ENCODE assay signal across 8 mouse cellular contexts in genomic region chr9:99568023-99568346, GRCm38 (mm10). TPM values are rescaled to one million over a fixed set of nuclear protein-coding genes. Genes with fewer than 3 reads are reported as not detected.
A peak's percentile ranks its signal among the peaks of the same experiment; 100 is the strongest.
DNase-seq lines count a peak whose midpoint lies in the region; ATAC-seq and TF ChIP-seq lines count a peak whose summit lies in the region.

No protein-coding gene starts in this region.

- H3K9me3 ChIP-seq in intestine, postnatal 0 days (ENCODE audit: control insufficient read depth), result no peaks in the 10 kb centered on the region

- H3K79me2 ChIP-seq in heart, adult 2 months (replicated peaks; ENCODE audit: control insufficient read depth, insufficient read depth, low read length), result peaks cover 5% of the 10 kb centered on the region

- ATAC-seq in intestine, postnatal 0 days, result no peak

- peak overlapping the region; percentile 55 for H3K4me3 ChIP-seq in heart, adult 2 months
- peak overlapping the region; percentile 92 for H3K4me3 ChIP-seq in thymus, adult 2 months (ENCODE audit: control insufficient read depth, insufficient read depth, low read length)
- peak overlapping the region; percentile 87 for H3K4me3 ChIP-seq in intestine, postnatal 0 days (ENCODE audit: low read depth, low read length)

- TF ChIP-seq EP300 in heart, adult 2 months (IDR thresholded peaks at IDR 0.05; ENCODE audit: insufficient read depth, low read depth, low read length), result no peak

- peak overlapping the region; percentile 92 for H3K9ac ChIP-seq in heart, adult 2 months (ENCODE audit: low read depth, low read length)
- peak overlapping the region; percentile 75 for H3K9ac ChIP-seq in intestine, postnatal 0 days (ENCODE audit: low read depth, low read length)

- peak overlapping the region; percentile 96 for H3K27ac ChIP-seq in heart, adult 2 months
- no peak overlapping the region for H3K27ac ChIP-seq in thymus, adult 2 months (ENCODE audit: control insufficient read depth, insufficient read depth, low read length)
- peak overlapping the region; percentile 94 for H3K27ac ChIP-seq in intestine, postnatal 0 days (ENCODE audit: low read depth, low read length)

- no peak for DNase-seq in heart, adult 2 months
- DNase-seq in heart, postnatal 4 days, result no peak
- DNase-seq in thymus, adult 2 months, result peak; percentile 4
- no peak for DNase-seq in thymus, postnatal 25 days
- peak; percentile 45 for DNase-seq in naive thymus-derived CD4-positive, alpha-beta T cell, adult 2 months (ENCODE audit: low read depth)
- no peak for DNase-seq in MN1 (ENCODE audit: low spot score)
- no peak for DNase-seq in adrenal gland, adult 2 months

- under 1% methylated on average over 15 of the region's 15 CpGs for WGBS in heart, adult 2 months
- WGBS in thymus, adult 2 months, result 1% methylated on average over 15 of the region's 15 CpGs
- 0% methylated on average over 15 of the region's 15 CpGs for WGBS in intestine, postnatal 0 days

- H3K4me1 ChIP-seq in heart, adult 2 months (ENCODE audit: control insufficient read depth, insufficient read depth, low read length), result peaks cover 7% of the 10 kb centered on the region
- H3K4me1 ChIP-seq in thymus, adult 2 months (replicated peaks; ENCODE audit: control insufficient read depth, insufficient read depth, low read length), result peaks cover 3% of the 10 kb centered on the region; the same call in 1 of the 2 replicates
- no peaks in the 10 kb centered on the region for H3K4me1 ChIP-seq in intestine, postnatal 0 days (replicated peaks; ENCODE audit: control insufficient read depth, insufficient read depth, low read length)

- intact Hi-C loops in heart, adult 2 months (cut with DNase I), result no loop called here

- no peak for TF ChIP-seq CTCF in heart, adult 2 months (IDR thresholded peaks at IDR 0.05)
- TF ChIP-seq CTCF in thymus, adult 2 months (IDR thresholded peaks at IDR 0.05; ENCODE audit: borderline replicate concordance, control insufficient read depth, extremely low read depth, insufficient read depth, low read length, poor library complexity), result no peak
- TF ChIP-seq CTCF in intestine, postnatal 0 days (IDR thresholded peaks at IDR 0.05; ENCODE audit: low read depth), result no peak; the same call in 1 of the 2 replicates

- TF ChIP-seq POLR2A in heart, adult 2 months (IDR thresholded peaks at IDR 0.05; ENCODE audit: insufficient read depth, low read depth, low read length), result no peak
- TF ChIP-seq POLR2A in thymus, adult 2 months (IDR thresholded peaks at IDR 0.05; ENCODE audit: control insufficient read depth, extremely low read depth, insufficient read depth, low read length, poor library complexity), result no peak

- H3K27me3 ChIP-seq in heart, adult 2 months (ENCODE audit: control insufficient read depth, insufficient read depth, low read length), result no peaks in the 10 kb centered on the region
- H3K27me3 ChIP-seq in thymus, adult 2 months (ENCODE audit: control insufficient read depth, insufficient read depth, low read length), result no peaks in the 10 kb centered on the region
- no peaks in the 10 kb centered on the region for H3K27me3 ChIP-seq in intestine, postnatal 0 days (replicated peaks; ENCODE audit: control insufficient read depth, insufficient read depth, low read length)

- peaks cover 5% of the 10 kb centered on the region; the same call in 1 of the 2 replicates for H3K36me3 ChIP-seq in heart, adult 2 months (ENCODE audit: control insufficient read depth, insufficient read depth, low read length)
- H3K36me3 ChIP-seq in thymus, adult 2 months (ENCODE audit: control insufficient read depth, insufficient read depth, low read length), result no peaks in the 10 kb centered on the region
- H3K36me3 ChIP-seq in intestine, postnatal 0 days (ENCODE audit: control insufficient read depth, insufficient read depth), result no peaks in the 10 kb centered on the region

- H3K4me2 ChIP-seq in intestine, postnatal 0 days (replicated peaks; ENCODE audit: low read depth), result peak overlapping the region; percentile 85

RNA-seq across cellular contexts. Expression of gene Armc8, which starts 0.7 kb away (rescaled TPM):
- total RNA-seq in heart, adult 2 months (2021), result 10 to 100 TPM; 17.7 to 18.3 TPM
- 9.8 and 18.0 TPM in 2 replicates for polyA plus RNA-seq in heart, adult 2 months (2012; rRNA removed)
- total RNA-seq in heart, postnatal 4 days (2021), result 10 to 100 TPM; 27.4 to 28.2 TPM
- polyA plus RNA-seq in thymus, adult 2 months (2012; rRNA removed), result 15.0 and 15.6 TPM in 2 replicates
- polyA plus RNA-seq in intestine, postnatal 0 days (2015; fragmentation: Nextera tagmentation; extraction: Ambion mirVana), result 14.0 and 14.7 TPM in 2 replicates
- 10 to 100 TPM; 25.3 to 33.5 TPM for total RNA-seq in adrenal gland, adult 2 months (2021)
- 7.9 and 8.8 TPM in 2 replicates for polyA plus RNA-seq in adrenal gland, adult 2 months (2012; rRNA removed)

RNA-seq across cellular contexts. Expression of gene Dbr1, which starts 7.6 kb away (rescaled TPM):
- 1 to 10 TPM; 4.5 to 5.8 TPM for total RNA-seq in heart, adult 2 months (2021)
- polyA plus RNA-seq in heart, adult 2 months (2012; rRNA removed), result 2.5 and 4.6 TPM in 2 replicates
- total RNA-seq in heart, postnatal 4 days (2021), result 10 to 100 TPM; 10.0 to 10.3 TPM
- polyA plus RNA-seq in thymus, adult 2 months (2012; rRNA removed), result 18.6 and 20.4 TPM in 2 replicates
- 11.6 and 12.7 TPM in 2 replicates for polyA plus RNA-seq in intestine, postnatal 0 days (2015; fragmentation: Nextera tagmentation; extraction: Ambion mirVana)
- 10 to 100 TPM; 12.9 to 13.9 TPM for total RNA-seq in adrenal gland, adult 2 months (2021)
- 9.9 and 11.9 TPM in 2 replicates for polyA plus RNA-seq in adrenal gland, adult 2 months (2012; rRNA removed)

RNA-seq across cellular contexts. Expression of gene A4gnt, which starts 44.3 kb away (rescaled TPM):
- total RNA-seq in heart, adult 2 months (2021), result not detected
- not detected in 2 replicates for polyA plus RNA-seq in heart, adult 2 months (2012; rRNA removed)
- not detected for total RNA-seq in heart, postnatal 4 days (2021)
- 0.05 and 0.11 TPM in 2 replicates for polyA plus RNA-seq in thymus, adult 2 months (2012; rRNA removed)
- 0.81 and 1.0 TPM in 2 replicates for polyA plus RNA-seq in intestine, postnatal 0 days (2015; fragmentation: Nextera tagmentation; extraction: Ambion mirVana)
- not detected for total RNA-seq in adrenal gland, adult 2 months (2021)
- polyA plus RNA-seq in adrenal gland, adult 2 months (2012; rRNA removed), result not detected in 2 replicates

Comparison
In these comparisons a context has a peak if more than half of its experiments do, and no peak if none do; other contexts are left out.
1. DNase-seq: peak in thymus, adult 2 months (single experiment) and naive thymus-derived CD4-positive, alpha-beta T cell, adult 2 months (single experiment); none in heart, adult 2 months (0 of 2), heart, postnatal 4 days (single experiment), thymus, postnatal 25 days (single experiment), MN1 (single experiment) and adrenal gland, adult 2 months (single experiment).
2. Peak in every context shown above with its lines, with median percentiles within 50 percentile points of each other: H3K4me3 ChIP-seq.